Mouse (Mus musculus) E14TG2a.4 (cell line): ENCODE measurements around the gene Tmem243.

Experiments
- CTCF ChIP-seq: conservative IDR thresholded peaks from 2 replicates; pipeline ENCODE4 v1.5.1; 2014; ENCODE audit warnings: low read length
- NANOG ChIP-seq: IDR thresholded peaks from 2 replicates; pipeline ENCODE4 v1.6.1; 2014; ENCODE audit warnings: borderline replicate concordance, low read length, mixed read lengths
- POU5F1 ChIP-seq: IDR thresholded peaks from 2 replicates; pipeline ENCODE4 v1.6.1; 2014; ENCODE audit warnings: low read length, borderline replicate concordance

DNA sequence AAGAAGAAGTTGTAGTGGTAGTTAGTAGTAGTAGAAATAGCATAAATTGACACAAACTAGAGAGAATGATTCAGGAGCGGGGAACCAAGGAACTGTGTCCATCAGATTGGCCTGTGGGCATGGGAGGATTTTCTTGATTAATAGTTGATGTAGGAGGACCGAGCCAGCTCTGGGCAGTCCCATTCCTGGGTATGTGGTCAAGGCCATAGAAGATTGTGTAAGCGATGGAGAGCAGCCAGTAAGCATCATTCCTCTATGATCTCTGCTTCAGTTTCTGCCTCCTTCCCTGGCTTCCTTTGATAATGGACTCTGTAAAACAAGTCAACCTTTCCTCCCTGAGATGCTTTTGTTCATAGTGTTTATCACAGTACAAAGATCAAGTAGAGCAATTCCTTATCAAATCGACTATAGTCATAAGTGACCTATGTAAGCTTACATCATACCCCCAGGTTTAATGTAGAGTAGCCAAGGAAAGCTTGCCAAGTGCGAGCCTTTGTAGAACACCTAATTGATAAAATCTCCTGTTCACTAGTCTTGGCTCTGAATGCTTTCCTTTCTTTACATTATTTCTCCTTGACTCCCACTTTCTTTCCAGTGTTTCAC, 43.1 kb upstream of the Tmem243 start:
- TF ChIP-seq CTCF: no peak
- TF ChIP-seq NANOG: no peak
- TF ChIP-seq POU5F1: no peak
